Mouse (Mus musculus) MN1 (cell line): ENCODE measurements around the gene Defb28.

Source experiments
- DNase-seq: peaks from one replicate; pipeline ENCODE4 v3.0.0-alpha.2; 2016; ENCODE audit warnings: low spot score

The Defb28 gene

DNA sequence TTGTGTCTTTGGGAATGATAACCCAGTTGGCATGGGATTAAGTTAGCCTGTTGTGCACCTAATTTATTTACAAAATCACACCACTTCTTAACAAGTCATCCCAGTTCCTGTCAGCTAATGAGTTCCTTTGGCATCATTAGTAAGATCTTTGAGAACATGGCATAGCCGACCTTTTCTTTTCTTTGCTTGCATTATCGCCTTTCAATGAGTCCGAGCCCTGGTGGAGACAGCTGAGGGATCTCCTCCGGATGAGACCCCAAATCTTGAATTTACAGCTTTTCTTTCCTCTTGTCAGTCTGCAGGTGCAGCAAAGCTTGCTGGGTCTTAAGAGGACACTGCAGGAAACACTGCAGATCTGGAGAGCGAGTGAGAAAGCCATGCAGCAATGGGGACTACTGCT, 51.0 kb downstream of the Defb28 start, which contains the start of gene Gm17416:
Gene Gm17416, plus strand, starts transcription at position 301 of the 400 bp plus-strand sequence.
- no peak for DNase-seq

DNA sequence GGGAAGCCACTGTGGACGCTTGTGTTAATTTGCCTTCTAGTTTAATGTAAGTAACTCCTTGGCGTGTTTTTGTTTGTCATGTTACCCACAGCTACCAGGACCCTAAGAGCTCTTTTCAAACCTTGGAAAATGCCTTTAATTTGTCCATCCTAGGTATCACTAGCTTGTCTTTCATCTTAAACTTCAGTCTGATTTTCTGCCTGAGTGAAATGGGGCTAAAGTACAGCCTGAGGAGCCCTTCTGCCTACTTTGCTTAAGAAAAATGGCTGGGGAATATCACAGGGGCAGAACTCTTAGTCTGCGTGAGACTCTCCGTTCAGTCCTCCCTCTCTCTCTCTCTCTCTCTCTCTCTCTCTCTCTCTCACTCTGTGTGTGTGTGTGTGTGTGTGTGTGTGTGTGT, 51.8 kb downstream of the Defb28 start:
- no peak for DNase-seq

DNA sequence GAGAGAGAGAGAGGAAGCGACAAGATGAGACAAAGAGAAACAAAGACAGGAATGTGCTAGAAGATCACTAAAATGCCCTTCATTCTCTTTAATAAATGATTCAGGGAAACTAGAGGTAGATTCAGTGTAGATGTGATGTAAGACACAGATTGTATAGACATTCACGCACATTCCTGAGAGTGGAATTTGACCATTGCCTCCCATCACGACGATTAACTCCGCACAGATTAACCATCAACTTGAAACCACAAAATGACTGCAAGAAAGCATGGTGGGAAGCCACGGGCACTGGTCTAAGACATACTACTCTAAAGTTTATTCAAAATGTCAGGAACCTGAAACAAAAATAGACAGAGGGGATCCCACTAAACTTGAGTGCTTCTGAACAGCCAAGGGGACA, 52.3 kb downstream of the Defb28 start:
- no peak for DNase-seq
